Mouse (Mus musculus) hindbrain, embryonic 10.5 days (tissue): ENCODE results near the gene Cit. TPM values are rescaled to one million over a fixed set of nuclear protein-coding genes. Genes with fewer than 3 reads are reported as not detected.

ENCODE experiments used
- DNase-seq: peaks from one replicate; pipeline ENCODE4 v3.0.0-alpha.2; 2017; ENCODE audit warnings: low spot score
- H3K27ac ChIP-seq: fragments of 300-500 bp; sonication (generic); 2 replicates; pipeline ENCODE4 v1.5.1; 2016; ENCODE audit warnings: mild to moderate bottlenecking, moderate library complexity
- H3K27me3 ChIP-seq: fragments of 300-500 bp; sonication (generic); 2 replicates; pipeline ENCODE4 v1.6.1; 2016; ENCODE audit warnings: mild to moderate bottlenecking; ENCODE audit not compliant: poor library complexity, insufficient read depth, severe bottlenecking
- H3K36me3 ChIP-seq: fragments of 300-500 bp; sonication (generic); 2 replicates; pipeline ENCODE4 v1.6.1; 2016; ENCODE audit warnings: mild to moderate bottlenecking, moderate library complexity
- H3K4me1 ChIP-seq: fragments of 300-500 bp; sonication (generic); replicated peaks from 2 replicates; pipeline ENCODE4 v1.6.1; 2016; ENCODE audit warnings: mild to moderate bottlenecking
- H3K4me3 ChIP-seq: fragments of 300-500 bp; sonication (generic); 2 replicates; pipeline ENCODE4 v1.5.1; 2016; ENCODE audit warnings: mild to moderate bottlenecking, moderate library complexity
- H3K9me3 ChIP-seq: fragments of 300-500 bp; sonication (generic); 2 replicates; pipeline ENCODE4 v1.6.1; 2016; ENCODE audit warnings: mild to moderate bottlenecking, moderate library complexity
- WGBS: fragments of 180-500 bp; shearing (Covaris S2); methylation state at CpG from one replicate; pipeline ENCODE4 v1.1.7; 2016; 5-methylcytosine and 5-hydroxymethylcytosine counted together
- polyA plus RNA-seq: library from polyadenylated mRNA; unstranded; fragments of >200 nt; fragmentation: Nextera tagmentation; extraction: Ambion mirVana; gene quantifications from 2 replicates; pipeline ENCODE4 v1.2.1, GENCODE M21; 2016

The Cit gene
- polyA plus RNA-seq, 1 experiment from 2014 or later: 40.4 TPM

DNA sequence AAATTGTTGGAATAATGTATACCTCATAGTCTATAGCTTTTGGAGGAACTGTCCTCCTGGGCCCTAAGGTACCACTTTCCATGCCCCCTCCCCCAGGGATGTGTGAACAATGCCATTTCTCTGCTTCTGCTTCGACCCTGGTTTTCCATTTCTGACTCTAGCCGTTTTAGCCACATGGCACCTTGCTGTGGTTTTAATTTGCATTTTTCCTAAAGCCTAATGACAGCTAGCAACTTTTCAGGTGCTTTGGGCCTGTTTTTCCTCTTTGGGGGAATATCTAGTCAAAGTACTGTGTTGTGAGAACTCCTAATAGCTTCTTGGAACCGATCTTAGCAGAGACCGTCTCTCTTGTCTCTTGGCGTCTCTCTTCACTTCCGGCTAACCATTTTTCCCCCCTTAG is 139.3 kb downstream of the Cit start:
- Histone ChIP-seq H3K4me3 (no peak overlapping the region), H3K9me3 (no peaks in the 10 kb centered on the region), H3K27me3 (no peaks in the 10 kb centered on the region), H3K27ac (no peak overlapping the region), H3K36me3 (peaks cover 96% of the 10 kb centered on the region), H3K4me1 (no peaks in the 10 kb centered on the region)
- DNase-seq: no peak
- 94% methylated on average over 6 of the region's 6 CpGs for WGBS

DNA sequence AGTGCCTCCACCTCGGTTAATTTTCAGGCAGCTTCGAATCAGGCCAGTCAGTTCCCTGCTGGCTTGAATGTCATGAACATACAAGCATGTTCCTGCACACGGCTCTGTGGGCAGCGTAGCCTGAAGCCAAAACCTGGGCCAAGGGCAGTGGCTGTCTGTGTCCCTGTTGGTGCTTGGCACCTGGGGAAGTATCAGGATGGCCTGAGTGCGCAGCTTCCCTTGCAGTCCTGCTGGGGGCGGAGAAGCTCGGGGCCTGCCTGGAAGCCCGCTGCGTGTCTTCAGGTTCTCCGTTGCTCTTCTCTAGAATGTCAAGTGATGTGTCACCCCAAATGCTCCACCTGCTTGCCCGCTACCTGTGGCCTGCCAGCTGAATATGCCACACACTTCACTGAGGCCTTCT is 140.0 kb downstream of the Cit start:
- no peak overlapping the region for H3K4me3 ChIP-seq
- WGBS: 94% methylated on average over 11 of the region's 11 CpGs
- H3K27me3 ChIP-seq: no peaks in the 10 kb centered on the region
- no peaks in the 10 kb centered on the region for H3K4me1 ChIP-seq
- no peak for DNase-seq
- H3K27ac ChIP-seq: no peak overlapping the region
- H3K9me3 ChIP-seq: peaks cover 1% of the 10 kb centered on the region; the same call in 1 of the 2 replicates
- peaks cover 96% of the 10 kb centered on the region for H3K36me3 ChIP-seq

DNA sequence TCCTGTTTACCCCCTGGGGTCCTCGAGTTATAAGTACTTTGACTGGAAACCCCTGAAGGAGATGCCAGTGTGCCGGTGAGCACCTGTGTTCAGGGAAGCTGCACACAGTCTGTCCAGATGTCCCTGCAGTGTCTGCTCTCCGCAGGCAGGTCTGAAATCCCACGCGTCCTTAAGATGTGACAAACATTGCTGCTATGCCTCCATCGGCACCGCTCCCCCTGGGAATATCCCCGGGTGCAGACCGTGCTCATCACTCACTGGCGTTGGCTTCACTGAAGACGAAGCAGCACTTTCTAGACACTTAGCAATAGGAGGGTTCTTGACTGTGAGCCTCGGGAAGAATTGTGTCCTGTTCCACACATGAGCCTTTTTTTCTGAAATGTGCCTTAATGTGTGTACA is 142.2 kb downstream of the Cit start:
- Histone ChIP-seq H3K36me3 (peaks cover 99% of the 10 kb centered on the region), H3K27ac (no peak overlapping the region), H3K9me3 (peaks cover 13% of the 10 kb centered on the region), H3K4me1 (no peaks in the 10 kb centered on the region), H3K4me3 (no peak overlapping the region), H3K27me3 (no peaks in the 10 kb centered on the region)
- WGBS: 92% methylated on average over 12 of the region's 12 CpGs
- no peak for DNase-seq

DNA sequence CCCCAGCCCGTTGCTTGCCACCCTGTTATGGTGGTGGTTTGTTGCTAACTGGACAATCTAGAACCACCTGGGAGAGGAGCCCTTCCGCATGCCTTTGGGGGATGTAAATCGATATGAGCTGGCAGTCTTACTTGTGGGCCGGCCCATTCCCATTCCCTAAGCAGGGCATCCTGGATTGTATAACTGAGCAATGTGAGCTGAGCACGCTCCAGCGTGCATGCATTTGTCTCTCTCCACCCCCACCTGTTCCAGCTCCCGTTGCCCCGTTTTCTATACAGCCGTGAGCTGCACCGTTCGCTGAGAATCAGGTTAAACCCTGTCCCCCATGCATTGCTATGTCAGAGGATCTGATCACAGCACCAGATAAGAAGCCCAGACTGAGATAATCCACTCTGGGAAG is 146.6 kb downstream of the Cit start:
- Histone ChIP-seq H3K4me1 (no peaks in the 10 kb centered on the region), H3K9me3 (peaks cover 13% of the 10 kb centered on the region), H3K36me3 (peaks cover 93% of the 10 kb centered on the region), H3K27me3 (no peaks in the 10 kb centered on the region), H3K4me3 (no peak overlapping the region), H3K27ac (no peak overlapping the region)
- WGBS: 96% methylated on average over 11 of the region's 11 CpGs
- DNase-seq: no peak

GRCm38 (mm10) chr5:115994101-115994500 is 149.0 kb downstream of the Cit start:
- no peak overlapping the region for H3K4me3 ChIP-seq
- 92% methylated on average over 15 of the region's 15 CpGs for WGBS
- no peaks in the 10 kb centered on the region for H3K27me3 ChIP-seq
- H3K9me3 ChIP-seq: peaks cover 13% of the 10 kb centered on the region
- no peak for DNase-seq
- H3K4me1 ChIP-seq: peaks cover 4% of the 10 kb centered on the region; the same call in 1 of the 2 replicates
- H3K27ac ChIP-seq: no peak overlapping the region; the same call in 1 of the 2 replicates
- peaks cover 90% of the 10 kb centered on the region for H3K36me3 ChIP-seq

DNA sequence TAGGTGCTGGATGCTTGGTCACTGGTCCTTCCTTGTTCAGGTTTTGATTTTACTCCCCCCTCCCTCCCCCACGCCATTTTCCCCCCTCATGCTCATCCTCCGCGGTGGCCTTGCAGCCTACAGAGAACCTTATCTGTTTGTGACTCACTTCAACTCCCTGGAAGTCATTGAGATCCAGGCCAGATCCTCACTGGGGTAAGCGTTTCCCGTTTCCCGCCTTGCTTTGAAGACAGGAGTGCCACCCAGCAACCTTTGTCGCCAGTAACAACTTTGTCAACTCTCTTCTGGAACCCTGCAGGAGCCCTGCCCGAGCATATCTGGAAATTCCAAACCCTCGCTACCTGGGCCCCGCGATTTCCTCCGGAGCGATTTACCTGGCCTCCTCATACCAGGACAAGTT is 152.3 kb downstream of the Cit start:
- 77% methylated on average over 13 of the region's 13 CpGs for WGBS
- H3K36me3 ChIP-seq: peaks cover 89% of the 10 kb centered on the region
- no peaks in the 10 kb centered on the region for H3K9me3 ChIP-seq
- peaks cover 4% of the 10 kb centered on the region; the same call in 1 of the 2 replicates for H3K4me1 ChIP-seq
- H3K27ac ChIP-seq: no peak overlapping the region
- no peak for DNase-seq
- no peaks in the 10 kb centered on the region for H3K27me3 ChIP-seq
- H3K4me3 ChIP-seq: no peak overlapping the region

DNA sequence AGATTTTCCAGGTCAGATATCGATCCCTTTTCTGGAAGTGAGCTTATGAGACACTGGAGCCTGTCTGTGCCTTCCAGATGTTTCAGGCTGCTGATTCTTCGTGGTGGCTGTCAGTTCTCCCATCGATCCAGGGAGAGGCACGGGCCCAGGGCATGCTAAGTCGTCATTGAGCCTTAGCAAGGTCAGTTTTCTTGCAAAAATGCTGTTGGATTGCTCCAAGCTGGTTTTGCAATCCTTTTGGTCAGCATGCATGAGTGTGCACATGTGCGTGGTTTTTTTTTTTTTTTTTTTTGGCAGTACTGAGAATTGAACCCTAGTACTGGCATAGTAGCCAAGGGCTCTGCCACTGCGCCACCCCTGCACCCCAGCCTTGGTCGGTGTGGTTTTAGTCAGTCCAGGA is 158.1 kb downstream of the Cit start:
- Histone ChIP-seq H3K36me3 (peaks cover 72% of the 10 kb centered on the region), H3K4me1 (peaks cover 14% of the 10 kb centered on the region; the same call in 1 of the 2 replicates), H3K27ac (no peak overlapping the region), H3K27me3 (no peaks in the 10 kb centered on the region), H3K4me3 (no peak overlapping the region), H3K9me3 (no peaks in the 10 kb centered on the region)
- DNase-seq: no peak
- WGBS: 84% methylated on average over 8 of the region's 8 CpGs

DNA sequence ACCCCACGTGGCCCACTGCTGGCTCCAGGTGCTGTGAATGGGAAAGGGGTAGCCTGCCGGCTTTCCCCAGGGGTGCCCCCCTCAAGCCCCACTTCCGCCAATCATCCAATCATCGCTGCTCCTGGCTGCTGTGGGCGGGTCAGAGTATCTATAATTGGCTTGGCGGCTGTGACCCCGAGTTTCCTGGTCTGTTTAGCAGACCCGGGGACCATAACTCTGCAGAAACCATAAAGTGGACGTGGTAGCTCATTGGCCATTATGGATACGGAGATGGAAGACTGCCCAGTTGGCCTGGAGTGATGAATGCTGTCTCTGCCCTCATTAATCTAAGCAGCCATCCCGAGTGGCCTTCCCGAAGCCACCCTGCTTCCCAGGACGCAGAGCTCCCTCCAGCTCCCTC is 158.7 kb downstream of the Cit start:
- Histone ChIP-seq H3K9me3 (no peaks in the 10 kb centered on the region), H3K4me3 (no peak overlapping the region), H3K27ac (no peak overlapping the region; the same call in 1 of the 2 replicates), H3K4me1 (peaks cover 14% of the 10 kb centered on the region; the same call in 1 of the 2 replicates), H3K27me3 (no peaks in the 10 kb centered on the region), H3K36me3 (peaks cover 71% of the 10 kb centered on the region)
- no peak for DNase-seq
- 38% methylated on average over 13 of the region's 13 CpGs for WGBS

- H3K27ac ChIP-seq: no peak overlapping the region
- WGBS: 88% methylated on average over 10 of the region's 10 CpGs
- no peak overlapping the region for H3K4me3 ChIP-seq
- H3K27me3 ChIP-seq: no peaks in the 10 kb centered on the region
- peaks cover 14% of the 10 kb centered on the region; the same call in 1 of the 2 replicates for H3K4me1 ChIP-seq
- DNase-seq: no peak
- H3K9me3 ChIP-seq: no peaks in the 10 kb centered on the region
- peaks cover 66% of the 10 kb centered on the region for H3K36me3 ChIP-seq
Measured at GRCm38 (mm10) chr5:116004271-116004670, 159.2 kb downstream of the Cit start.

DNA sequence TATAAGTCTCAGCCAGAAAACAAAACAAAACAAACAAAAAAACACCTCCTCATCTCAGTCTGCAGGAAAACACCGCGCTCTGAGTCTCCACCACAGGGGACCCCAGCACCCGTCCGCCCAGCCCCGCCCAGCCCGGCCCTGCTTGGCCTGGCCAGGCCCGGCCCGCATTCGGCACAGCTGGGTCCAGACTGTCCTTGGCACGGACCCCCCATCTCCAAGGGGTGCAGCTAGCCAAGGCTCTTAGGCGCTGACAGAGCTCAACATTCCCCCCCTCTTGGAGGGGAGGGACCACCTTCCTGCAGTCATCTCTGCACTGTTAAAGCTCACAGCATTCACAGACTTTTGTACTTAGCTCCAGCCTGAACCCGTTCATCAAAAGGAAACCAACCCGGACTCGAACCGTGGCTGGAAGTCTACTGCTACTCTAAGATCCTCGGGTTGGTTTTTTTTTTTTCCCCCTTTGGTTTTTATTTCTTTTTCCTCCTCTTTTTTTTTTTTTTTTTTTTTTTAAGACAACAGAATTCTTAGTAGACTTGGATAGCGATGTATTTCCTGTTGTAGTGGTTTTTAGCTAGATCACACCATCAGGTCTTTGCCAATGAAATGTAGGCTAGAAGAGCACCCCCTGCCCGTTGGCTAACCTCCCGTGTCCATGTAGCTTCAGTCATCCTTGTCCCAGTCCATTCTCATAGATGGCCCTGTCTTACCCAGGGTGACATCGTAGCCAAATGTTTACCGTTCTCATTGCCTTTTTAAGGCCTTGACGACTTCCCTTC is 161.4 kb downstream of the Cit start:
- no peaks in the 10 kb centered on the region for H3K27me3 ChIP-seq
- 56% methylated on average over 22 of the region's 22 CpGs for WGBS
- peaks cover 17% of the 10 kb centered on the region; the same call in 1 of the 2 replicates for H3K4me1 ChIP-seq
- peaks cover 44% of the 10 kb centered on the region for H3K36me3 ChIP-seq
- H3K9me3 ChIP-seq: no peaks in the 10 kb centered on the region
- H3K4me3 ChIP-seq: no peak overlapping the region
- H3K27ac ChIP-seq: no peak overlapping the region
- DNase-seq: no peak

DNA sequence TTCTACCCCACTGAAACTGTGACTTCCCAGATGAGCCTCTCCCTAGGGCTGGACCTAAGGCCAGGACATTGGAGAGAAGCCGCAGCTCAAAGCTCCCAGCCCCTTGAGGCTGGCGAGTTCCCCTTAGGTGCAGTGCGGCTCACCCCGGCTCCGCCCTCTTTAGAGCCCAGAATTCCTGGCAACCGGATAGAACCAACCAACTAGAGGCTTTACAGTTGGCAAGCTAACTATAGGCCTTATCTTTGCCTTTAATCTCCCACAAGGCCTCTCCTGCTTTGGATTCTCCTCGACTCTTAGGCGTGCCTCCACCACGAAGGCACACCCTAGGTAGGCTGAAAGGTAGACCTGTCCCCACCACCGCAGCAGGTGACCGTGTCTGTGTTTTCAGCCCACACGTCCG is 162.6 kb downstream of the Cit start:
- no peak overlapping the region for H3K27ac ChIP-seq
- H3K27me3 ChIP-seq: no peaks in the 10 kb centered on the region
- no peak overlapping the region for H3K4me3 ChIP-seq
- H3K4me1 ChIP-seq: peaks cover 17% of the 10 kb centered on the region; the same call in 1 of the 2 replicates
- no peaks in the 10 kb centered on the region for H3K9me3 ChIP-seq
- H3K36me3 ChIP-seq: peaks cover 37% of the 10 kb centered on the region
- no peak for DNase-seq
- WGBS: 89% methylated on average over 13 of the region's 13 CpGs

GRCm38 (mm10) chr5:116009091-116009851 is 164.2 kb downstream of the Cit start:
- Histone ChIP-seq H3K9me3 (no peaks in the 10 kb centered on the region), H3K4me1 (peaks cover 12% of the 10 kb centered on the region; the same call in 1 of the 2 replicates), H3K27ac (no peak overlapping the region), H3K36me3 (peaks cover 51% of the 10 kb centered on the region), H3K27me3 (no peaks in the 10 kb centered on the region), H3K4me3 (no peak overlapping the region)
- WGBS: 88% methylated on average over 15 of the region's 15 CpGs
- DNase-seq: no peak
